Mouse (Mus musculus) midbrain, postnatal 0 days (tissue): ENCODE data around the gene Vmn1r167. TPM values are rescaled to one million over a fixed set of nuclear protein-coding genes. Genes with fewer than 3 reads are reported as not detected.
"Not testable (repeated sequence)": the region's sequence is repeated elsewhere in the genome, so short reads cannot be mapped to it uniquely, and the experiment has no call there.

ENCODE experiments used
- ATAC-seq: fragments of 200-750 bp; cut with Nextera tagmentation; 2 replicates; pipeline ENCODE4 v1.8.0; 2017; ENCODE audit warnings: moderate number of reproducible peaks, mild to moderate bottlenecking, moderate TSS enrichment, moderate library complexity; ENCODE audit not compliant: low FRiP score
- DNase-seq: peaks from one replicate; pipeline ENCODE4 v3.0.0-alpha.2; 2015; ENCODE audit warnings: low spot score
- H3K27ac ChIP-seq: fragments of 300-500 bp; sonication (generic); 2 replicates; pipeline ENCODE4 v1.5.1; 2014; ENCODE audit warnings: low read depth, mild to moderate bottlenecking, low read length, mixed read lengths
- H3K27me3 ChIP-seq: fragments of 300-500 bp; sonication (generic); 2 replicates; pipeline ENCODE4 v1.6.1; 2014; ENCODE audit warnings: low read length, control low read depth, mixed read lengths; ENCODE audit not compliant: insufficient read depth
- H3K36me3 ChIP-seq: fragments of 300-500 bp; sonication (generic); 2 replicates; pipeline ENCODE4 v1.6.1; 2014; ENCODE audit warnings: low read length, control low read depth, mixed read lengths; ENCODE audit not compliant: insufficient read depth
- H3K4me1 ChIP-seq: fragments of 300-500 bp; sonication (generic); 2 replicates; pipeline ENCODE4 v1.6.1; 2014; ENCODE audit warnings: mild to moderate bottlenecking, control low read depth, antibody characterized with exemption, low read length, mixed read lengths; ENCODE audit not compliant: insufficient read depth
- H3K4me2 ChIP-seq: fragments of 300-500 bp; sonication (generic); 2 replicates; pipeline ENCODE4 v1.6.1; 2014; ENCODE audit warnings: low read depth, mild to moderate bottlenecking, low read length, mixed read lengths; ENCODE audit not compliant: poor library complexity, severe bottlenecking
- H3K4me3 ChIP-seq: fragments of 300-500 bp; sonication (generic); 2 replicates; pipeline ENCODE4 v1.5.1; 2014; ENCODE audit warnings: low read depth, mild to moderate bottlenecking, low read length, moderate library complexity
- H3K9ac ChIP-seq: fragments of 300-500 bp; sonication (generic); replicated peaks from 2 replicates; pipeline ENCODE4 v1.6.1; 2014; ENCODE audit warnings: mild to moderate bottlenecking, low read length, moderate library complexity, mixed read lengths; ENCODE audit not compliant: poor library complexity, severe bottlenecking
- H3K9me3 ChIP-seq: fragments of 300-500 bp; sonication (generic); 2 replicates; pipeline ENCODE4 v1.6.1; 2016; ENCODE audit warnings: low read length, control low read depth
- WGBS: fragments of 180-500 bp; shearing (Covaris S2); extraction: QIAGEN DNeasy Blood & Tissue Kit; methylation state at CpG from one replicate; pipeline ENCODE4 v1.1.7; 2014; 5-methylcytosine and 5-hydroxymethylcytosine counted together
- polyA plus RNA-seq: library from polyadenylated mRNA; unstranded; fragments of >200 nt; fragmentation: Nextera tagmentation; extraction: Ambion mirVana; gene quantifications from 2 replicates; pipeline ENCODE4 v1.2.1, GENCODE M21; 2015
- total RNA-seq: library from RNA; depleted of rRNA; stranded (reverse); fragments of >200 nt; gene quantifications from 2 replicates; pipeline ENCODE4 v1.2.3, GENCODE M21; 2014; rRNA removed

Vmn1r167 gene
- total RNA-seq (not detected in 2 replicates), polyA plus RNA-seq (not detected in 2 replicates)

- not testable (repeated sequence) for H3K27me3 ChIP-seq, H3K4me1 ChIP-seq, H3K27ac ChIP-seq, H3K4me3 ChIP-seq, H3K4me2 ChIP-seq, H3K36me3 ChIP-seq, DNase-seq, ATAC-seq, H3K9ac ChIP-seq
- WGBS = 76% methylated on average over 2 of the region's 2 CpGs
- peaks cover 18% of the 10 kb centered on the region; the same call in 1 of the 2 replicates for H3K9me3 ChIP-seq
These were observed at the start of gene Vmn1r167 for GRCm38 (mm10) chr7:23507106-23507505. Gene Vmn1r167 (minus strand): TSS chr7:23507206.

- ATAC-seq = not testable (repeated sequence)
- no CpG with 5 or more reads among the region's 1 CpGs for WGBS
These were observed 32.4 kb upstream of the Vmn1r167 start, which contains the start of gene Vmn1r168 for GRCm38 (mm10) chr7:23539432-23539831. Gene Vmn1r168 (plus strand): TSS chr7:23539732.

GRCm38 (mm10) chr7:23472886-23473285 lies 34.1 kb downstream of the Vmn1r167 start:
- not testable (repeated sequence) for H3K4me2 ChIP-seq, H3K9ac ChIP-seq, H3K27ac ChIP-seq, H3K27me3 ChIP-seq, H3K36me3 ChIP-seq, H3K4me3 ChIP-seq, H3K4me1 ChIP-seq, ATAC-seq, DNase-seq
- H3K9me3 ChIP-seq = peaks cover 21% of the 10 kb centered on the region
- WGBS = 60% methylated on average over 2 of the region's 2 CpGs

More at GRCm38 (mm10) chr7:23539432-23539831, 32.4 kb upstream of the Vmn1r167 start, which contains the start of gene Vmn1r168:
- H3K9ac ChIP-seq, H3K4me2 ChIP-seq, H3K4me1 ChIP-seq, H3K27ac ChIP-seq, H3K9me3 ChIP-seq, DNase-seq, H3K36me3 ChIP-seq, H3K27me3 ChIP-seq, H3K4me3 ChIP-seq: not testable (repeated sequence)

GRCm38 (mm10) chr7:23470832-23471231 lies 36.2 kb downstream of the Vmn1r167 start:
- not testable (repeated sequence) for H3K27me3 ChIP-seq, H3K36me3 ChIP-seq, H3K4me3 ChIP-seq, DNase-seq, H3K4me2 ChIP-seq, H3K9ac ChIP-seq, H3K4me1 ChIP-seq, ATAC-seq, H3K27ac ChIP-seq
- H3K9me3 ChIP-seq = peaks cover 37% of the 10 kb centered on the region
- 55% methylated on average over 3 of the region's 3 CpGs for WGBS

- H3K27me3 ChIP-seq, H3K4me3 ChIP-seq, H3K4me2 ChIP-seq, H3K4me1 ChIP-seq, DNase-seq, ATAC-seq, H3K27ac ChIP-seq, H3K36me3 ChIP-seq, H3K9ac ChIP-seq: not testable (repeated sequence)
- peaks cover 37% of the 10 kb centered on the region for H3K9me3 ChIP-seq
- WGBS = 73% methylated on average over 3 of the region's 3 CpGs
These were observed 36.8 kb downstream of the Vmn1r167 start for GRCm38 (mm10) chr7:23470201-23470600.

Other genes starting within 250 kb of the Vmn1r167 start
- gene Gm6902, start 228.3 kb downstream of the Vmn1r167 start, total RNA-seq = not detected in 2 replicates
- not detected in 2 replicates for gene Gm6902, start 228.3 kb downstream of the Vmn1r167 start, polyA plus RNA-seq
- not detected in 2 replicates for gene Nlrp4e, start 206.0 kb downstream of the Vmn1r167 start, total RNA-seq
- not detected in 2 replicates for gene Nlrp4e, start 206.0 kb downstream of the Vmn1r167 start, polyA plus RNA-seq
- gene Nlrp5, start 121.3 kb downstream of the Vmn1r167 start, total RNA-seq = not detected in 2 replicates
- gene Nlrp5, start 121.3 kb downstream of the Vmn1r167 start, polyA plus RNA-seq = not detected in 2 replicates
- not detected in 2 replicates for gene Vmn1r168, start 32.5 kb upstream of the Vmn1r167 start, total RNA-seq
- gene Vmn1r168, start 32.5 kb upstream of the Vmn1r167 start, polyA plus RNA-seq = not detected in 2 replicates
- gene Vmn1r169, start 68.3 kb upstream of the Vmn1r167 start, total RNA-seq = not detected in 2 replicates
- not detected in 2 replicates for gene Vmn1r169, start 68.3 kb upstream of the Vmn1r167 start, polyA plus RNA-seq
- gene Vmn1r170, start 99.0 kb upstream of the Vmn1r167 start, total RNA-seq = not detected in 2 replicates
- gene Vmn1r170, start 99.0 kb upstream of the Vmn1r167 start, polyA plus RNA-seq = not detected in 2 replicates
- not detected in 2 replicates for gene Vmn1r171, start 123.5 kb upstream of the Vmn1r167 start, total RNA-seq
- gene Vmn1r171, start 123.5 kb upstream of the Vmn1r167 start, polyA plus RNA-seq = not detected in 2 replicates
- gene Vmn1r172, start 151.1 kb upstream of the Vmn1r167 start, total RNA-seq = not detected in 2 replicates
- gene Vmn1r172, start 151.1 kb upstream of the Vmn1r167 start, polyA plus RNA-seq = not detected in 2 replicates
- gene Vmn1r173, start 193.5 kb upstream of the Vmn1r167 start, total RNA-seq = not detected in 2 replicates
- not detected in 2 replicates for gene Vmn1r173, start 193.5 kb upstream of the Vmn1r167 start, polyA plus RNA-seq
- not detected in 2 replicates for gene Vmn1r174, start 245.1 kb upstream of the Vmn1r167 start, total RNA-seq
- not detected in 2 replicates for gene Vmn1r174, start 245.1 kb upstream of the Vmn1r167 start, polyA plus RNA-seq